Mouse (Mus musculus): ENCODE results near the gene Plekha3.

Gene Plekha3

GRCm38 (mm10) chr2:76674725-76675427 is at the start of gene Plekha3:
Gene Plekha3, plus strand, starts transcription at chr2:76675281.
- DNase-seq = peak; percentile 78 to 82

- DNase-seq = no peak
Measured at GRCm38 (mm10) chr2:76630293-76630692, 44.8 kb upstream of the Plekha3 start.

DNA sequence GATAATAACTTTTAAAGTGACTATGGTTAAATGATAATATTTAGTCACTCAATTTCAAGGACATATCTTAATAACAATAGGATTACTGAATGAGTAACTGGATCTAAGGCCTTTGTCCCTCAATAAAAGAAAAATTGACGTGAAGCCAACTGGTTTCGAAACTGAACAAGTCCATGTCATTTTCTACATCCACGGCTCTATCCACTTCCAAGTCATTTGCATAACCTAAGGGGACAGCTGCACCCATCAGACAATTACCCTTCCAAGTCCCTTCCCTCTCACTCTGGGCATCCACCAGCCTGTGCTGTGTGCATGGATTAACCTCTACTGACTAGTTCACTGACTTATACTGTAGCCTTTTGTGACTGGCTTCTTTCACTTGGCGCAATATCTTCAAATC is 43.5 kb upstream of the Plekha3 start:
- no peak for DNase-seq

GRCm38 (mm10) chr2:76639637-76640036 is 35.4 kb upstream of the Plekha3 start:
- no peak for DNase-seq

GRCm38 (mm10) chr2:76643801-76644200 is 31.3 kb upstream of the Plekha3 start:
- DNase-seq = no peak

DNA sequence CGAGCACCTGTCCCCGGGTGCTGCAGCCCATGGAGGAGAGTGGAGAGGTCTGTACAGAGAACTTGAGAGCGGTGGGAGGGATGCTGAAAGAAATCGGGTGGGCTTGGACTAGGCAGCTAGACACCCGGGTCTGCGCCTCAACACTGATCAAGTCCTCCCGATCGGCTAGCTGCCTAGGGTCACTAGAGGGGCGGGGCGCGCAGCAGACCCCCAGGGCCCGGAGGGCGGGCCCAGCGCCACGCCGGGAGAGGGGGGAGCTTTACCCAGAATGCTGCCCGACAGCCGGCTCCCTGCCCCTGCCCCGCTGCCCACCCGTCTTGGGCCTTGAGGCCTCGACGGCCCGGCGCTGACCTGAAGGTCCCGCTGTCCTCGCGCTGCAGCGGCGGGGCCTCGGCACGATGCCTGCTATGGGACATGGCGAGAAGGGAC is 27.6 kb upstream of the Plekha3 start:
- no peak for DNase-seq

DNA sequence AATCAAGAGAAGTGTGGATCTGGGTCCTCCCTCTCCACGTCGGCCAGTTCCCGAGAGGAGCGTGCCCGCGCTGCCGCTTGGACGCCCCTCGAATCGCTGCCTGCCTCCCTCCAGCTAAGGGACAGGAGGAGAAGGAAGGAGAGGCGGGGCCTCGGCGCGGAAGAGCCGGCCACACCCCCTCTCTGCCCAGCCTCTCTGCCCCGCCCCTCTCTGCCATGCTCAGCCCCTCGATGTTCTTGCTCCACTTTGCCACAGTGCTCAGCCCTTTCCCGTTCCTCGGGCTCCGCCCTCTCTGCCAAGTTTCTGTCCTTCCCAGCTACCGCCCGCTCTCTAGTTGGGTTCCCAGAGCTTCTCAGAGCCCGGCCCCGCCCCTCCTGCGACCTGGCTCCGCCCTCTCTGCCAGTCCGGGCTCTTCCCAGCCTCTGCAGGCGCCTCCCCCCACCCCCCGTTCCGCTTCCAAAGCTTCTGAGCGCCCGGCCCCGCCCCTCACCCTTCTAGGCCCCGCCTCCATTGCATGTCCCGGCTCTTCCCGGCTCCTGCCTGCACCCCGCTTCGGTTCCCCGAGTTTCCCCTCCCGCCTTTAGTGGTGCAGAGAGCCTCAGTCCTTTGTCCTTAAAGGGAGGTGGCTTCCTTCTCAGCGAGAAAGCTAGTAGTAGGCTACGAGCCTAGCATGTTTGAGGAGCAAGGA is 27.1 kb upstream of the Plekha3 start, which contains the start of the genes Prkra and Pjvk:
TSS of gene Prkra (minus strand) at position 133 of the 688 bp plus-strand sequence.
TSS of gene Pjvk (plus strand) at position 594 of the 688 bp plus-strand sequence.
- DNase-seq = peak; percentile 78 to 86

DNA sequence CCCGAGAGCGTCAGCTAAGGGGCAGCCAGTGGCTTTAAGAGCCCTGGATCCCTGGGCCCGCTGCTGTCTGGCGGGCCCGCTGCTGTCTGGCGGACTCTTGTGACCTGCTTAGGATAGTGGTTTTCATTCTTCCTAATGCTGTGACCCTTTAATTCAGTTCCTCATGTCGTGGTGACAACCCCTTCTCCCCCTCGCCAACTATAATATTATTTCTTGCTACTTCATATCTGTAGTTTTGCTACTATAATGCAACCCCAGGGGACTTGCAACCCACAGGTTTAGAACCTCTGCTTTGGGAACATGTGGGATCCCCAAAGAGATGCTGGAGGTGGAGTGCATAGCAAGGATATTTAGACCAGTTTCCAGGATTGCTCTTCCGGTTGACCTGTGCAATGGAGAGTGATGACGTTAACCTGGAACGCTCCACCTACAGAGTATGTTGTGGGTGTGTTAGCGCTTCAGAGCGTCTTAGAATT is 26.4 kb upstream of the Plekha3 start:
- no peak for DNase-seq

DNA sequence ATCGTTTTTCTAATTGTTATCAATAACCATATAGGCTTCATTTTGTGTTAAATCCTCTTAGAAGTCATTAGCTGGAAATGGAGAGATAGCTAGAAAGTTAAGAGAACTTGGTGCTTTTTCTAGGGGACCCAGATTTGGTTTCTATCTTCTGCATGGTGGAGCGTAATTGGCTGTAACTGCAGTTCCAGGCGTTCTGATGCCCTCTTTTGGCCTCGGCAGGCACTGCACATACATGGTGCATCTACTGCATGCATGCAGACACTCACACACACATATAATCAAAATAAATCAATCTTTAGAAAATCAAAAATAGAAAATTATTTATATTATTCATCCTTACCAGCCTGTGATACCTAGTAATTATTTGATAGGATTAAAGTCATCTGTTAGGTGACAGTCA is 22.0 kb upstream of the Plekha3 start:
- DNase-seq = no peak

- DNase-seq = no peak
Measured at GRCm38 (mm10) chr2:76654646-76655045, 20.4 kb upstream of the Plekha3 start.

GRCm38 (mm10) chr2:76655444-76655843 is 19.6 kb upstream of the Plekha3 start:
- no peak for DNase-seq

DNA sequence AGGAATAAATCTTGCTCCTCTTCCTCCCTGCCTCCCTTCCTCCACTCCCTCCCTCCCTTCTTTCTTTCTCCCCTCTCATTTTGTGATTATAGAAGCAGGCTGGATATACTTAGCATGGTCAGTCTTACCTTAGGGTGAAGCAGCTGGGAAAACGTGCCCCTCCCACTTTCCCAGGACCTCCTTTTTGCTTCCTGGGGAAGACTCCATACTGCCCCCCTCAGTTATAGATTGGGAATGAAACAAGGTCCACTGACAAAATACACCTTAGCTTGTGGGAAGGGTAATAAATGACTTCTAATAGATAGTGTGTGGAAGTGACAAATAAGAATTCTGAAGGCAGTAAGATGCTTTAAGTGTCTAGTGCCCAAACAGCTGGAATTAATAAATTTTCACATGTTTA is 19.1 kb upstream of the Plekha3 start:
- no peak for DNase-seq

- DNase-seq = no peak
Measured at GRCm38 (mm10) chr2:76658551-76658950, 16.5 kb upstream of the Plekha3 start.

DNA sequence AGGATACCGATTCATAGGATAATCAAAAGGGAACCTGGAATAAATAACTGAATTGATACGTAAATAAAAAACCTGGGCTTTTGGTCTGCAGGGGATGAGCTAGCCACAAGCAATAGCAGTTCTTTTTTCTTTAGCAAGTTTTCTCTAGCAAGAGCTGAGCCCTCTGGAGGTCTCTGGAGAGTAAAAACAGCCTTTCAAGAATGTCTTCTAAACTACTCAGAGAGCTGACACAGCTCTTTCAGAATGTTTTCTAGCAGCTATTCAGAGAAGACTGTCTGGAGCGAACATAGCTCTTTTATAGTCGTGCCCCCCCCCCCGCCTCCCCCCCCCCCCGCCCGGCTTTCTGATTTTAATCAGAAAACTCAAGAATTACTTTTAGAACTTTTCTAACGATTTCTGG is 15.7 kb upstream of the Plekha3 start:
- DNase-seq = no peak

DNA sequence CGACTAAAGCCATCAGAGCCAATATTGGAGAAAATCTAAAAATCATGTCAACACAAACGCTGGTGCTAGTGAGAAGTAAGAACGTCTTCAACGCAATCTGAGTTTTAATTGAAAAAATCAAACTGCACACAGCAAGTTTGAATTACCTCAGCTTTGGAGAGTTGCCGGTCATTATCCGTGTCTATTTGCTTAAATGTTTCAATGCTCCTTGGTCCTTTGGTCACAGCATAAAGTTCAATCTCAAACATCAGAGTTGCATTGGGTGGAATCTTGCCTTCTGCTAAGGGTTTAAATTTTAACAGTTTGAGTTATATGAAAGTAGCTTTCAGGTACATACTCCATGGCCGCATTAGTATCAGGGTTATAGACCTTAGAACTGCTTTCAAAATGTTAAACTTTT is 9.6 kb upstream of the Plekha3 start:
- DNase-seq = no peak

DNA sequence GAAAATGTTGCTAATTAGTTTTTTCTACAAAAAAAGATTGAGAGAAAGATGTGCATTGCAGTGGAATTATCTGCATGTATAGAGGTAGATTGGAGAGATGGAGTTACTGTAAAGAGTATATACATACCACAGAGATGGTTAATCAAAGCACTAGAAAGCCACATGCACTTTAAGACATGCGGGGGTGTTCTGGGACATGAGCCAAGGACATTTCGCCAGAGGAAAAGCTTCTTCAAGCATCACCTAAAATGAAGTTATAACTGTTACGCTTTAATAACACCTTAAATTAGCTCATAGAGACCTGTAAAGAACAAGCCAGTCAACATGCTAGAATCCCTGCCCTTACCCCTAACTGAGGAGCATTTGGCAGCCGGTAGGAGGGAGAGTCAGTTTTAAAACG is 7.9 kb upstream of the Plekha3 start:
- DNase-seq = no peak

GRCm38 (mm10) chr2:76671641-76672040 is 3.4 kb upstream of the Plekha3 start:
- no peak for DNase-seq

DNA sequence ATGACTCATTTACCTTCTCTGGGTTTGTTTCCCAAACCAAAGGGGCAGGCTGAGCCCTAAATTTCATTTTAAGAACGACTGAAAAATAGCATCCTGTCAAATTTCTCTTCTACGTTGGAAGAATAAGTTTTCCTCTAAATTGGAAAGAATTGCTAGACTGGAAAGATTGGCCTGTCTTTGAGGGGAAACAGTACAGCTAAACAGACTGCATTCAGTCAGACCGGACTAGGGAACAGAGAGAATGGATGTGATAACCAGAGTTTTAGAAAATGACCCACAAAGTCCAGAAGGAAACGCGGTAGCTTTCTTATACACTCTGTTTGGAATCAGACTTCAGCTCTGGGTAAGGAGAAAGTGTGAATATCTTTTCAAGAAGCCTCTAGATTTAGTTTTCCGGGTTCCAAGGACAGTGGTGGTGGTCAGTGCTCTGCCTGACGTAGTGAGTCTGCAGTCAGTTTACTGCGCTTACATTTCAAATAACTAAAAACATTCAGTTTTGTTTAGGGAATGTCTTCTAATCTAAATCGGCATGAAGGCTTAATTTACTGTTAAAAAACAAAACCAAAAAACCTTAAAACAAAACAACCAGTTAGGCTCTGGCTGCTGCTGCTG is 2.8 kb upstream of the Plekha3 start:
- no peak for DNase-seq

GRCm38 (mm10) chr2:76672966-76673392 is 2.1 kb upstream of the Plekha3 start, which contains the start of gene Fkbp7:
Gene Fkbp7, minus strand, starts transcription at chr2:76673116.
- peak; percentile 84 to 90 for DNase-seq

GRCm38 (mm10) chr2:76673472-76674081 is 1.5 kb upstream of the Plekha3 start:
- DNase-seq = peak; percentile 43 to 69

- DNase-seq = peak in 1 of 2 experiments; percentile 25
Measured at GRCm38 (mm10) chr2:76675451-76675850, 370 bp downstream of the Plekha3 start.

DNA sequence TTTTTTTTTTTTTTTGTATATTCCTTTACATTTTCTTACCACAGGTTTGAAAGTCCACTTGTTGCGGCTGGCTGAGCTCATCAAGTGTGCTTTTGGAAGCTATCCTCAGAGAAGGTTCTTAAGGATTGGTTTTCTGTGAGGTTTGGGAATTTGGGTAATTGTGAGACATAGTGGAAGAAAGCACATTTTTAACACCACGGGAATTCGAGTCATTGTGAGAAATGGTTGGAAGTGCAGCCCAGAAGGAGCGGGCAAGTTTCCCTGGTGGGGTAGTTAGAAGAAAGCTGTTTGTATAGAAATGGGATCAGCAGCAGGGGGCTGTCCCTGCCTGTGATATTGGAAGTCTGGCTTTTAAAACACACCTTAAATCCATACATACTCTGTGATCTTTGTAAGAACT is 868 bp downstream of the Plekha3 start:
- no peak for DNase-seq
